Mouse (Mus musculus) spleen, embryonic (tissue): ENCODE results near the gene Vps8.

ENCODE experiments used
- CTCF ChIA-PET: fragments of 350-600 bp; sonication (Branson Sonifier 250); formaldehyde crosslinking; loops from one replicate; lab custom pipeline; 2022; lab: Charles Lee

The Vps8 gene

GRCm38 (mm10) chr16:21404631-21405030 is 18.3 kb upstream of the Vps8 start:
- CTCF ChIA-PET = no interaction called here

- CTCF ChIA-PET = no interaction called here
Measured at GRCm38 (mm10) chr16:21405224-21405969, 17.5 kb upstream of the Vps8 start.

GRCm38 (mm10) chr16:21406136-21406535 is 16.8 kb upstream of the Vps8 start:
- CTCF ChIA-PET = no interaction called here

- CTCF ChIA-PET = interaction anchor here (0.6 kb wide), 1 partner anchor 20 kb away, joined by 3 read pairs; no protein-coding TSS in a partner anchor
Measured at GRCm38 (mm10) chr16:21411779-21412178, 11.1 kb upstream of the Vps8 start.

- CTCF ChIA-PET = no interaction called here
Measured at GRCm38 (mm10) chr16:21412593-21413047, 10.3 kb upstream of the Vps8 start.

GRCm38 (mm10) chr16:21413819-21414218 is 9.1 kb upstream of the Vps8 start:
- CTCF ChIA-PET = no interaction called here

- CTCF ChIA-PET = no interaction called here
Measured at GRCm38 (mm10) chr16:21415128-21415527, 7.8 kb upstream of the Vps8 start.

- CTCF ChIA-PET = no interaction called here
Measured at GRCm38 (mm10) chr16:21418012-21418411, 4.9 kb upstream of the Vps8 start.

- CTCF ChIA-PET = no interaction called here
Measured at GRCm38 (mm10) chr16:21423546-21423910, 610 bp downstream of the Vps8 start.

GRCm38 (mm10) chr16:21428131-21428530 is 5.2 kb downstream of the Vps8 start:
- CTCF ChIA-PET = no interaction called here

GRCm38 (mm10) chr16:21430377-21431060 is 7.6 kb downstream of the Vps8 start:
- CTCF ChIA-PET = no interaction called here

- CTCF ChIA-PET = interaction anchor here (0.6 kb wide), 2 partner anchors 20 to 668 kb away, joined by 3 to 6 read pairs; no protein-coding TSS in a partner anchor
Measured at GRCm38 (mm10) chr16:21431614-21432013, 8.7 kb downstream of the Vps8 start.

GRCm38 (mm10) chr16:21433543-21433942 is 10.6 kb downstream of the Vps8 start:
- CTCF ChIA-PET = interaction anchor here (0.6 kb wide), 1 partner anchor 571 kb away, joined by 3 read pairs; no protein-coding TSS in a partner anchor

GRCm38 (mm10) chr16:21441012-21441411 is 18.1 kb downstream of the Vps8 start:
- CTCF ChIA-PET = no interaction called here

GRCm38 (mm10) chr16:21445026-21445625 is 22.2 kb downstream of the Vps8 start:
- CTCF ChIA-PET = no interaction called here

GRCm38 (mm10) chr16:21447447-21447846 is 24.5 kb downstream of the Vps8 start:
- CTCF ChIA-PET = no interaction called here

- CTCF ChIA-PET = no interaction called here
Measured at GRCm38 (mm10) chr16:21448464-21448863, 25.5 kb downstream of the Vps8 start.

- CTCF ChIA-PET = no interaction called here
Measured at GRCm38 (mm10) chr16:21449890-21450289, 27.0 kb downstream of the Vps8 start.

- CTCF ChIA-PET = no interaction called here
Measured at GRCm38 (mm10) chr16:21452569-21452968, 29.7 kb downstream of the Vps8 start.

- CTCF ChIA-PET = interaction anchor here (0.8 kb wide), 1 partner anchor 75 kb away, joined by 4 read pairs; no protein-coding TSS in a partner anchor
Measured at GRCm38 (mm10) chr16:21457639-21458369, 34.9 kb downstream of the Vps8 start.

- CTCF ChIA-PET = no interaction called here
Measured at GRCm38 (mm10) chr16:21465868-21466267, 43.0 kb downstream of the Vps8 start.

- CTCF ChIA-PET = no interaction called here
Measured at GRCm38 (mm10) chr16:21470416-21470815, 47.5 kb downstream of the Vps8 start.
